Mouse (Mus musculus) CH12.LX (cell line): ENCODE data around the gene Ndufa12. TPM values are rescaled to one million over a fixed set of nuclear protein-coding genes. Genes with fewer than 3 reads are reported as not detected.

Experiments used
- DNase-seq: peaks from one replicate; pipeline ENCODE4 v3.0.0-alpha.2; 2013; ENCODE audit errors: extremely low read depth
- H3K27ac ChIP-seq: 2 replicates; pipeline ENCODE4 v1.5.1; 2012; ENCODE audit warnings: low read depth, mild to moderate bottlenecking, control low read depth, moderate library complexity; ENCODE audit not compliant: insufficient read depth
- H3K27me3 ChIP-seq: replicated peaks from 2 replicates; pipeline ENCODE3; 2012; ENCODE audit warnings: inconsistent platforms
- H3K36me3 ChIP-seq, 2 experiments: replicated peaks in 1 of 2; 2 replicates each; pipeline versions ENCODE3 to v1.6.1; 2012; ENCODE audit warnings: inconsistent platforms in 1 of 2, low read length in 1 of 2, mild to moderate bottlenecking in 1 of 2, mixed read lengths in 1 of 2, moderate library complexity in 1 of 2; ENCODE audit not compliant: control insufficient read depth in 1 of 2, insufficient read depth in 1 of 2
- H3K4me1 ChIP-seq, 2 experiments: 2 replicates each; pipeline ENCODE4 v1.6.1; 2012; ENCODE audit warnings: inconsistent platforms in 1 of 2, moderate library complexity in 1 of 2; ENCODE audit not compliant: insufficient read depth in 2 of 2, control insufficient read depth in 1 of 2
- H3K4me2 ChIP-seq: 2 replicates; pipeline ENCODE4 v1.6.1; 2012; ENCODE audit warnings: low read depth, mild to moderate bottlenecking, control low read depth; ENCODE audit not compliant: poor library complexity, insufficient read depth, severe bottlenecking
- H3K4me3 ChIP-seq, 3 experiments: fragments of 150-350 bp in 1 of 3; sonication (generic) in 1 of 3; replicated peaks in 1 of 3; 2 replicates each; pipeline versions ENCODE3 to v1.5.1; 2011 to 2012; ENCODE audit warnings: low read depth in 2 of 3, low read length in 2 of 3, mild to moderate bottlenecking in 2 of 3, moderate library complexity in 2 of 3, control low read depth in 1 of 3, improper control_type of control experiment in 1 of 3, inconsistent platforms in 1 of 3, mixed read lengths in 1 of 3; ENCODE audit not compliant: poor library complexity in 1 of 3
- H3K79me2 ChIP-seq: replicated peaks from 2 replicates; pipeline ENCODE4 v1.6.1; 2012; ENCODE audit warnings: mild to moderate bottlenecking, moderate library complexity; ENCODE audit not compliant: control insufficient read depth, poor library complexity, insufficient read depth, severe bottlenecking; ENCODE audit errors: extremely low read depth
- H3K9ac ChIP-seq: 2 replicates; pipeline ENCODE4 v1.6.1; 2012; ENCODE audit warnings: low read depth, mild to moderate bottlenecking, control low read depth, moderate library complexity; ENCODE audit not compliant: insufficient read depth
- H3K9me3 ChIP-seq: replicated peaks from 2 replicates; pipeline ENCODE3; 2012; ENCODE audit warnings: low read length, inconsistent platforms, mixed read lengths
- CHD1 ChIP-seq: IDR thresholded peaks from 2 replicates; pipeline ENCODE4 v1.6.1; 2012; ENCODE audit warnings: low read depth, low read length, improper control_type of control experiment, inconsistent platforms
- E2F4 ChIP-seq: IDR thresholded peaks from 2 replicates; pipeline ENCODE4 v1.6.1; 2011; ENCODE audit warnings: low read depth, low read length, improper control_type of control experiment; ENCODE audit not compliant: insufficient replicate concordance
- ELF1 ChIP-seq: IDR thresholded peaks from 2 replicates; pipeline ENCODE4 v1.6.1; 2014; ENCODE audit warnings: low read depth, mild to moderate bottlenecking, inconsistent platforms, low read length, improper control_type of control experiment
- EP300 ChIP-seq: IDR thresholded peaks from 2 replicates; pipeline ENCODE4 v1.6.1; 2011; ENCODE audit warnings: low read length, improper control_type of control experiment
- IRF4 ChIP-seq: IDR thresholded peaks from 2 replicates; pipeline ENCODE4 v1.6.1; 2014; ENCODE audit warnings: low read depth, mild to moderate bottlenecking, inconsistent platforms, low read length, improper control_type of control experiment
- KAT2A ChIP-seq: IDR thresholded peaks from 2 replicates; pipeline ENCODE4 v1.6.1; 2012; ENCODE audit warnings: low read length, improper control_type of control experiment, inconsistent platforms; ENCODE audit not compliant: insufficient replicate concordance
- MAZ ChIP-seq: IDR thresholded peaks from 2 replicates; pipeline ENCODE4 v1.6.1; 2012; ENCODE audit warnings: low read depth, mild to moderate bottlenecking, inconsistent platforms, low read length, improper control_type of control experiment, moderate library complexity
- MEF2A ChIP-seq: IDR thresholded peaks from 2 replicates; pipeline ENCODE4 v1.6.1; 2014; ENCODE audit warnings: low read depth, mild to moderate bottlenecking, inconsistent platforms, low read length, improper control_type of control experiment, borderline replicate concordance
- MYC ChIP-seq: IDR thresholded peaks from 2 replicates; pipeline ENCODE4 v1.6.1; 2011; ENCODE audit warnings: low read depth, mild to moderate bottlenecking, improper control_type of control experiment, low read length
- NELFE ChIP-seq: IDR thresholded peaks from 2 replicates; pipeline ENCODE4 v1.6.1; 2011; ENCODE audit warnings: low read depth, low read length, improper control_type of control experiment
- POLR2AphosphoS2 ChIP-seq: IDR thresholded peaks from 2 replicates; pipeline ENCODE4 v1.6.1; 2011; ENCODE audit warnings: low read depth, low read length, improper control_type of control experiment
- RCOR1 ChIP-seq: conservative IDR thresholded peaks from 2 replicates; pipeline ENCODE4 v1.6.1; 2012; ENCODE audit warnings: low read depth, mild to moderate bottlenecking, inconsistent platforms, low read length, improper control_type of control experiment
- SIN3A ChIP-seq: IDR thresholded peaks from 2 replicates; pipeline ENCODE4 v1.6.1; 2012; ENCODE audit warnings: low read length, improper control_type of control experiment, inconsistent platforms
- SMC3 ChIP-seq: IDR thresholded peaks from 2 replicates; pipeline ENCODE4 v1.6.1; 2011; ENCODE audit warnings: low read depth, low read length, improper control_type of control experiment
- TBP ChIP-seq: conservative IDR thresholded peaks from 2 replicates; pipeline ENCODE4 v1.6.1; 2011; ENCODE audit warnings: low read depth, low read length, improper control_type of control experiment
- UBTF ChIP-seq: IDR thresholded peaks from 2 replicates; pipeline ENCODE4 v1.6.1; 2012; ENCODE audit warnings: low read depth, mild to moderate bottlenecking, inconsistent platforms, low read length, improper control_type of control experiment, moderate library complexity
- ZC3H11A ChIP-seq: IDR thresholded peaks from 2 replicates; pipeline ENCODE4 v1.6.1; 2012; ENCODE audit warnings: low read depth, mild to moderate bottlenecking, inconsistent platforms, low read length, improper control_type of control experiment
- ZMIZ1 ChIP-seq: IDR thresholded peaks from 2 replicates; pipeline ENCODE4 v1.6.1; 2012; ENCODE audit warnings: low read depth, mild to moderate bottlenecking, inconsistent platforms, low read length, improper control_type of control experiment
- dilution Hi-C: fragments of 300-500 bp; cut with MboI; formaldehyde crosslinking; loops from 2 replicates; pipeline ENCODE4 v1.14.3; 2020; ENCODE audit warnings: low sequenced_read_pairs; ENCODE audit not compliant: extremely low pct_unique_long_range_greater_than_20kb, extremely low pct_ligation_motif_present
- in situ Hi-C: fragments of 300-500 bp; cut with MboI; formaldehyde crosslinking; loops from 3 replicates; pipeline ENCODE4 v1.14.3; 2019; ENCODE audit warnings: low sequenced_read_pairs, low pct_ligation_motif_present, low pct_unique_long_range_greater_than_20kb, mixed read lengths
- polyA plus RNA-seq: library from polyadenylated mRNA; unstranded; fragments of >175 nt; gene quantifications from 2 replicates; pipeline ENCODE4 v1.2.1, GENCODE M21; 2012; ENCODE audit warnings: low read depth; ENCODE audit not compliant: insufficient read length
- total RNA-seq, 2 experiments: library from RNA; depleted of rRNA; stranded (reverse); fragments of 300-350 nt in 1 of 2; fragments of >200 nt in 1 of 2; gene quantifications; 2 replicates each; pipeline ENCODE4 v1.2.3; 2012 to 2014

Gene Ndufa12
- total and polyA plus RNA-seq, 3 experiments = 215 to 367 (median 340) TPM

GRCm38 (mm10) chr10:94254766-94255165 lies 56.2 kb downstream of the Ndufa12 start:
- DNase-seq = no peak
- dilution Hi-C loops = no loop called here
- in situ Hi-C loops = no loop called here
- Histone ChIP-seq H3K9ac (no peak overlapping the region), H3K27ac (no peak overlapping the region), H3K4me1 (no peaks in the 10 kb centered on the region), H3K36me3 (no peaks in the 10 kb centered on the region), H3K27me3 (no peaks in the 10 kb centered on the region), H3K4me2 (no peak overlapping the region), H3K79me2 (no peaks in the 10 kb centered on the region), H3K9me3 (no peaks in the 10 kb centered on the region), H3K4me3 (no peak overlapping the region)
- TF ChIP-seq ZC3H11A = no peak
- no peak for TF ChIP-seq IRF4
- TF ChIP-seq SIN3A = no peak
- no peak for TF ChIP-seq ZMIZ1
- TF ChIP-seq SMC3 = no peak
- no peak for TF ChIP-seq MAZ
- TF ChIP-seq UBTF = no peak
- TF ChIP-seq MEF2A = no peak
- TF ChIP-seq ELF1 = no peak
- no peak for TF ChIP-seq KAT2A
- TF ChIP-seq MYC = no peak
- TF ChIP-seq EP300 = no peak
- TF ChIP-seq TBP = no peak
- TF ChIP-seq CHD1 = no peak
- no peak for TF ChIP-seq POLR2AphosphoS2
- TF ChIP-seq NELFE = no peak

DNA sequence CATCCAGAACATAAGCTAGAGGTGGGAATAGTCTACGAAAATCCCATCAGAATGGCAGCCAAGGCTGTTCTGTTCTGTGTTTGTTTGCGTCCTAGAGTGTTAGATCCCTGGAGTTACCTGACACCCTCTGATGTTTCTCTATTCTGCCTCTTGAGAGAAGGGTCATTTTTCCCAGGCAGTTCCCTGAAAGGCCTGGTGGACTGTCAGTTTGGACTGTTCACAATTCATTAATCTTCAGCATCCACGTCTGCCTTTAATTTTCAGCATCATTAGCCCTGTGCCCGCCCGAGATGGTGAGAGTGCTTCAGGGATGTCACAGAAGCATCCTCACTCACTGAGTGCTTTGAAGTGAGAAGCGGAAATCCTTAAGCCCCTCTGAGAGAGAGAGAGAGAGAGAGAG lies 57.2 kb downstream of the Ndufa12 start:
- Histone ChIP-seq H3K79me2 (no peaks in the 10 kb centered on the region), H3K9me3 (no peaks in the 10 kb centered on the region), H3K9ac (no peak overlapping the region), H3K4me1 (no peaks in the 10 kb centered on the region), H3K27ac (no peak overlapping the region), H3K4me3 (no peak overlapping the region), H3K27me3 (no peaks in the 10 kb centered on the region), H3K4me2 (no peak overlapping the region), H3K36me3 (no peaks in the 10 kb centered on the region)
- TF ChIP-seq RCOR1 = no peak
- TF ChIP-seq ZC3H11A = no peak
- TF ChIP-seq NELFE = no peak
- no peak for TF ChIP-seq E2F4
- no peak for TF ChIP-seq POLR2AphosphoS2
- DNase-seq = no peak
- dilution Hi-C loops = no loop called here
- in situ Hi-C loops = no loop called here
